Mouse (Mus musculus) lung, adult 2 months (tissue): ENCODE measurements around the gene Mrpl55.

Experiments used
- CTCF ChIP-seq: fragments of 200-500 bp; IDR thresholded peaks from 2 replicates; pipeline ENCODE4 v1.5.1; 2011; ENCODE audit warnings: mild to moderate bottlenecking, low read length, control low read depth; ENCODE audit not compliant: insufficient read depth
- POLR2A ChIP-seq: fragments of 200-500 bp; IDR thresholded peaks from 2 replicates; pipeline ENCODE4 v1.6.1; 2011; ENCODE audit warnings: low read depth, mild to moderate bottlenecking, control low read depth, low read length, borderline replicate concordance; ENCODE audit errors: extremely low read depth

DNA sequence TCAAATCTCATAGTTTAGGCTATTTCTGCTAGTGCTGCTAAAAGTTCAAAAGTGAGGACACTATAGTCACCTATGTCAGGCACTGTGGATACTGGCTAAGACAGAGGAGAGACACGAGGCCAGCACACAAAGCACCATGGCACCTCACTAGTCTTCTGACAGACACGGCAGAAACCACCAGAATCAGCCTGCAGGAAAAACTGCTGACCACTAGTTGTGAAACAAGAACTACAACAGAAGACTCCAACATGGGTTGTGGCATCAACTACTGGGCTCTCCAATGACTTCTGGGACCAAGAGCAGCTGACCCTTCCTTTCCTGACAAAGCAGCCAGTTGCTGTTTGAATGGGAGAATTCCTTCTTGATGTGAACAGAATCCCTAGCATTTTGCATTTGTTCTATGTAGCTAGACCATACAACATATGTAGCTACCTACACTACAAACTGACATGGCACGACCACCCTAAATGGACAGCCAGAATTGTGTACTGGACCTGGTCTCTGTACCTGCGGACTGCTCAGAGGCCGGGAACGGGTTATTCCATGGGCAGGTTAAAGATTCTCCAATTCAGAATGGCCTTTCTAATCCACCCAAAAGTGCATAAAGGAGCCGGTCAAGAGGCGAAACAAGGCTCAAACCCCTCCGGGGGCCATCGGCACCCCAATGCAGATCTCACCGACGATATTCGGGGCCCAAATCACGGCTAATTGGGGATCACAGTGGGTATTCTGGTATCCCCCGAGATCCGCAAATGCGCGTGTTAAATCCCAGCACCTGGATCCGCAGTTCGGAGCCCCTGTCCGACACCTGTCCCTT, 24.7 kb downstream of the Mrpl55 start:
- TF ChIP-seq POLR2A (no peak), CTCF (no peak)
